Mouse (Mus musculus): Measurements from ENCODE around the gene Slc17a2.

- no peak for TF ChIP-seq ZC3H11A (IDR thresholded peaks at IDR 0.05; ENCODE audit: borderline replicate concordance, low read depth, low read length)
- TF ChIP-seq HCFC1 (IDR thresholded peaks at IDR 0.05; ENCODE audit: borderline replicate concordance, insufficient read depth, low read length), result no peak
- TF ChIP-seq MAFK (IDR thresholded peaks at IDR 0.05; ENCODE audit: insufficient read depth, low read depth, low read length), result no peak
- no peak for TF ChIP-seq ZNF384 (IDR thresholded peaks at IDR 0.05; ENCODE audit: low read depth, low read length)
Observed at GRCm38 (mm10) chr13:23804532-23804931, 2.3 kb upstream of the Slc17a2 start.

Data from ES-E14 (cell line).